Mouse (Mus musculus) thymus, postnatal 25 days (tissue): Measurements from ENCODE around the gene Prdx2.

Experiments used
- DNase-seq: peaks from one replicate; pipeline ENCODE4 v3.0.0; 2022

The Prdx2 gene

DNA sequence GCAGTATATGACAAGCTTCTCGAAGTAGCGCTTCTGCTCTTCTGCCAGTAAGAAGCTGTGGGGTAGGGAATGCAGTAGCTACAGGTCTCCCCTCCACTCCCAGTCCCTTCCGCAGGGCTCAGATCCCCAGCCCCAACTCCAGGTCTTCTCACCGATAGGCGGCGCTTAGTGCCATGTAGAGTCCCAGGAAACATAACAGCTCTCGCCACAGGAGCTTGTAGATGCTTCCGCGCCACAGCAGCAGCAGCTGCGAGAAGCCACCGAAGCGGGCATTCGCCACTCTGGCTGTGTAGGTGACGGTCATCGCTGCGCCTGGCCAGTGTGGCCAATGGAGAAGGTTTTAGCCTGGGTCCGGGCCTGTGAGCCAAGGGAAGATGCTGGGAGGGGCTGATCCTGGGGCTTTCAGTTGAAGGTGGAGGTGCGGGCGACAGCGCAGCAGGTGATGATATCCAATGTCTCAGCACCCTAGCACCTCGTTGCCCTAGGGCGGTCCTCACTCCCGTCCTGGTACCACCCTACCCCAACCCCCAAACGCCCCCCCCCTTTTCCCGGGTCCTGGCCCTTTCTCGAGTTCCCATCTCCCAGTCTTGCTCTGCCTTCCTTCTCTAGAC, 43.9 kb downstream of the Prdx2 start:
- peak; percentile 87 for DNase-seq

DNA sequence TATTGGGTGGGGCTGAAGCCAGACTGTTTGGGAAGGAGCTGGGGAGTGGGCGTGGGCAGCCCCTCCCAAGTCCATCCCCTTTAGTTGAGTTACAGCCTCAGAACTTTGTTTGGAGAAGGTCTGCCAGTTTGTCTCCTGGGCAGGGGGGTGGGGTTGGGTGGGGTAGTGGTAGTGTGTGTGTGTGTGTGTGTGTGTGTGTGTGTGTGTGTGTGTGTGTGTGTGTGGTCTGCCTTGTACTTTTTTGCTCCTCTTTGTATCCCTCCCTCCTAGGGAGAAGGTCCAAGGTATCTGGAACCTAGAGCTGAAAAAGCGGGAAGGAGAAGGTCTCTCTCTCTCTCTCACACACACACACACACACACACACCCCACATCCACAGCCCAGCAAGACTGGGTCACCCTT, 45.0 kb downstream of the Prdx2 start, which contains the start of gene Best2:
Gene Best2 (minus strand): TSS at position 101 of the 400 bp plus-strand sequence.
- DNase-seq: no peak

DNA sequence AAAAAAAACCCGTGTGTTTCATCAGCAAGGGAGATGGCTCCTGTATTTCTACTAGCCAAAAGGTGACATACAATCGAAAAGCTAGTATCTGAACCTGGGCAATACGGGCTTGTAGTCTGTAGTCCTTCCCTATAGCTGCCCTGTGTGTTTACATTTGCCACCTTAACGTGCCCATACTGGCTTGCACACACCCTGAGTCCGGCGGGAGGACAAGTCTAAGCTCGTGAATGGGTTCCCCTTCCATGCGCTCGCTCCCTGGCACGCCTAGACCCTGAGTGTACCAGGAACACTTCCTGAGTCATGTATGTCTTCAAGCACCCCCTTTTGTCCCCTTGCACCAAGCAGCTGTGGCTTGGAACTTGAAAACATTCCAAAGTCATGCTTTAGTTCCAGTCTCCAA, 47.3 kb downstream of the Prdx2 start:
- DNase-seq: no peak

DNA sequence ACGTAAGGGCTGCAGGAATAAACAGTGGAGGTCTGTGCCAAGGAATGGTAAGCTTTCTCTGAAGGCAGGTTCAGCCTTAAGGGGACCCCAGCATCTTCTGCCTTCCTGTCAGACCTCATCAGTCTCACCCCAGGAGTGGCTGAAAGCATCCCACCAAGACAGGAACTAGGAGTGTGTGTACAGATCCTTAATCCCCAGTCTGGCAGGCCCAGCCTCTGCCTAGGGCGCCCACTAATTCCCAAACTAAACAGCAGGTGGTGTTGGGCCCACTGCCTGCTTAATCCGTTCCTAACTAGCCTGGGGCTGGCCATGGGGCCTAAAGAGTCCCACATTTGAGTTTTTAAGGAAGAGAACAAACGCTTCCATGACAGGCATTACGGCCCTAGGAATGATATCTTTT, 47.8 kb downstream of the Prdx2 start:
- no peak for DNase-seq

DNA sequence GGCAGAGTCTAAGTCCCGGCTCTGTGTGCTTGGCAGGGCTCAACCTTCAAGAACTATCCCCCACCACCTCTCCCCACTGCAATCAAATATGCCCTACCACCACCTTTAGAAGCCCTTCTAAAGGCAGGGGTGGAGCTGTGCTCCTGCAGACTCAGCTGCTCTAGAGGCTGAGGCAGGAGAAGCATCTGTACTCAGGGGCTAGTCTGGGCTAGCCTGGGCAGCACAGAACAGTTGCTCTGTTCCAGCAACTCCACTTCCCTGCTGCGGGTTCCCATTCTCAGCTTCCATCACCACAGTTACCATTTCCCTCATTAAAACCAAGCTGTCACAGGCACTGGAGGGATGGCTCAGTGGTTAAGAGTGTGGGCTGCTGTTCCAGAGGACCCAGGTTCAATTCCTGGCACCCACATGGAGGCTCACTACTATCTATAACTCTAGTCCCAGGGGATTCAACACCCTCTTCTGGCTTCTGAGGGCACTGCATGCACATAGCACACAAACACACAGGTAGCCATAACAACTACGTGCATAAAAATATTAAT, 52.2 kb downstream of the Prdx2 start:
- no peak for DNase-seq

DNA sequence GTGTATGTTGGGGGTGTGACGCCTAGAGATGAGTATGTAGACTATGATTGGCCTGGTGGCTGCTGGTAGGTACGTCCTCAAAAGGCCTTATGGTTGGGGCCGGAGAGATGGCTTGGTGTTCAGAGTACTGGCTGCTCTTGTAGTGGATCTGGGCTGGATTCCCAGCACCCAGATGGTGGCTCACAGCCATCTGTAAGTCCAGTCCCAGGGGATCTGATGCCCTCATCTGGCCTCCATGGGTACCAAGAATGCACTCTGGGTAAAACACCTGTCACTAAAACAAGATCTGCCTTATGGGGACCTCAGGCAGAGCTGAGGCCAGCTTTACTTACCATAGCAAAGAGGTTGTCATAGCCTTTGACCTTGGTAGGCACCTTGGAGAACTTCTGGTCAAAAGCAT, 54.5 kb downstream of the Prdx2 start:
- no peak for DNase-seq
